Mouse (Mus musculus): Measurements from ENCODE around the gene Olfr625-ps1.
A peak's percentile ranks its signal among the peaks of the same experiment; 100 is the strongest.
"Not testable (repeated sequence)": the region's sequence is repeated elsewhere in the genome, so short reads cannot be mapped to it uniquely, and the experiment has no call there.

The Olfr625-ps1 gene

GRCm38 (mm10) chr7:103682420-103682819 lies at the start of gene Olfr625-ps1:
Gene Olfr625-ps1, plus strand, starts transcription at chr7:103682720.
- DNase-seq (ENCODE audit: low spot score), result no peak

GRCm38 (mm10) chr7:103636795-103637194 lies 45.7 kb upstream of the Olfr625-ps1 start:
- DNase-seq (ENCODE audit: low spot score), result no peak

GRCm38 (mm10) chr7:103642602-103643001 lies 39.9 kb upstream of the Olfr625-ps1 start, which contains the start of gene Olfr622:
Gene Olfr622, minus strand, starts transcription at chr7:103642702.
- DNase-seq (ENCODE audit: low spot score), result no peak

GRCm38 (mm10) chr7:103644070-103644469 lies 38.5 kb upstream of the Olfr625-ps1 start:
- DNase-seq (ENCODE audit: low spot score), result no peak

- DNase-seq (ENCODE audit: low spot score), result no peak
Measured at GRCm38 (mm10) chr7:103663598-103663997, 18.9 kb upstream of the Olfr625-ps1 start, which contains the start of gene Olfr623. Gene Olfr623, minus strand, starts transcription at chr7:103663698.

GRCm38 (mm10) chr7:103671091-103671490 lies 11.4 kb upstream of the Olfr625-ps1 start, which contains the start of gene Olfr624:
Gene Olfr624, minus strand, starts transcription at chr7:103671191.
- DNase-seq (ENCODE audit: low spot score), result no peak

GRCm38 (mm10) chr7:103699469-103699868 lies 16.9 kb downstream of the Olfr625-ps1 start:
- no peak for DNase-seq (ENCODE audit: low spot score)

GRCm38 (mm10) chr7:103712024-103712423 lies 29.5 kb downstream of the Olfr625-ps1 start:
- DNase-seq (ENCODE audit: low spot score), result peak; percentile 16

GRCm38 (mm10) chr7:103714371-103714770 lies 31.9 kb downstream of the Olfr625-ps1 start, which contains the start of gene Olfr243:
Gene Olfr243, plus strand, starts transcription at chr7:103714671.
- no peak for DNase-seq (ENCODE audit: low spot score)

GRCm38 (mm10) chr7:103716398-103716797 lies 33.9 kb downstream of the Olfr625-ps1 start:
- DNase-seq (ENCODE audit: low spot score), result not testable (repeated sequence)

- DNase-seq (ENCODE audit: low spot score), result no peak
Measured at GRCm38 (mm10) chr7:103730074-103730473, 47.6 kb downstream of the Olfr625-ps1 start, which contains the start of gene Olfr628. Gene Olfr628, plus strand, starts transcription at chr7:103730374.

Measured in c-Kit-positive CD71-positive TER-119-positive erythroid progenitor cells, embryonic 14.5 days (primary cell).